Mouse (Mus musculus): ENCODE data around the gene Hspa14.

Hspa14 gene

GRCm38 (mm10) chr2:3512552-3513454 lies at the start of gene Hspa14, which contains the start of the genes Gm45902 and Cdnf:
Hspa14 (minus strand) TSS chr2:3512814.
Gm45902 (minus strand) TSS chr2:3512790.
Cdnf (plus strand) TSS chr2:3513030.
- DNase-seq (ENCODE audit: low spot score) = peak; percentile 97

- no peak for DNase-seq (ENCODE audit: low spot score)
Measured at GRCm38 (mm10) chr2:3546588-3546987, 34.0 kb upstream of the Hspa14 start.

DNA sequence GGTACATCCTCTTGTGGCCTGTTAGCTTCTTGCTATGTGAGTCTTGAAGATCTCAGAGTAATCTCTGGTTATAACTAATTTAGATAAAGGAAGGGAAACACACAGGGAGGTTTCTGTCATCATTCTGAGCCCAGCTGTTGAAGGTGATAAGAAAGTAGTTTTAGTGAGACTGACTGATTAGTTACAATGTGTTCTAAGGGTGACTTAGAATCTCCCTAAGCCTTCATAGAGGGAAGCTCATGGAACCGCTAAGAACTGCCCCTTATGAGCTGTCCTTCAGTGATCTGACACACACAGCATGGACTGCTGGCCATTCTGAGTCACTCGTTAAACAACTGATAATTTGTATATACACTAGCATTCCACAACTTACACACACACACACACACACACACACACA lies 33.4 kb upstream of the Hspa14 start:
- no peak for DNase-seq (ENCODE audit: low spot score)

DNA sequence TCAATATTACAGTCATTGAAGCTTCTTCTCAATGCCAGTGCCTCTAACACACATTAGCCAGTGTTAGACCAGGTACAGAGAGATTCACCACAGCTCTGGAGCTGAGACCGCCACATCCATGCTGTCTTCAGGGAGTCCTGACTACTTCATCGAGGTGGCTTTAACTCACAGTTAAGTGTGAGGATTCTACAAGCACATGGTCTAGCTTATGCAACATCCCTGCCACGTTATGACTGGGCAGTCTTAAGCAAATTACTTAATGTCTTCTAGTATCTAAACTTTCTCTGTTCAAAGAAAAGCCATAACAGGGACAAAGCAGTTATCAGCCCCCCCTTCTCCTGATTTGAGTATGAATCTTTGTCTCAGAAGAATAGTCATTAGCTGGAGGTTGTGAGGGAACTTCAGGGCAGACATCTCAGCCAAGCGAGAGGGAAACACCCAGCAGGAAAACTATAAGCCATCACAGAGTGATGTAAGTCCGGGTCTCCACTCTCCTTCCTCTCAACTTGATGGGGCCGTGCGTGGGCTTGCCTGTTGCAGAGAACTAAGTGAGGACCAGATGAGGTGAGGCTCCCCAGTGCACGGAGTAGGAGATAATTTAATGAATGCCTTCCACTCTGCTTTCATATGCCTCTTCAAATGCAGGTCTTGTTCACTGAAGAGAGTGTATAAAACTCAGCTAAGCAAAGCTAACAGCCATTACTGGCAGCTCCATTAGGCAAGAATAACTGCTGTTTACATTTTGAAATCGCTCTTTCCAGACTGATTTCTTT lies 28.9 kb upstream of the Hspa14 start:
- no peak for DNase-seq (ENCODE audit: low spot score)

GRCm38 (mm10) chr2:3526288-3526687 lies 13.7 kb upstream of the Hspa14 start:
- DNase-seq (ENCODE audit: low spot score) = no peak

DNA sequence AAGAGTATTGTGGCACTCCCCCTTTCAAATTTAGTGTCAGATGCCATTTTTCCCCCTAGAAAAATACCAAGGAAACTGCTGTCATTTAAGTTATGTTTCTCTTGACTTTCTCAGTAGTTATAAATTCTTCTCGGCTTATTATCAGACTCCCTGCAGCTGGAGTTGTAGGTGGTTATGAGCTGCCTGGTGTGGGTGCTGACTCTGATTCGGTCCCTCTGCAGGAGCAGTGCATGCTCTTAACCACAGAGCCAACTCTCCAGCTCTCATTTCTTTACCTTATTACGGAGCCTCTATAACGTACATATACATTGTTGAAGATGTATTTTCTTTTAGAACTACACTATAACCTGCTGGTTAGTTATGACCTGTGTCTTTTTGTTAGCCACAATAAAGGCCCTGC lies 9.9 kb upstream of the Hspa14 start:
- no peak for DNase-seq (ENCODE audit: low spot score)

- peak; percentile 53 for DNase-seq (ENCODE audit: low spot score)
Measured at GRCm38 (mm10) chr2:3512076-3512475, 538 bp downstream of the Hspa14 start.

GRCm38 (mm10) chr2:3500886-3501285 lies 11.7 kb downstream of the Hspa14 start:
- DNase-seq (ENCODE audit: low spot score) = no peak

DNA sequence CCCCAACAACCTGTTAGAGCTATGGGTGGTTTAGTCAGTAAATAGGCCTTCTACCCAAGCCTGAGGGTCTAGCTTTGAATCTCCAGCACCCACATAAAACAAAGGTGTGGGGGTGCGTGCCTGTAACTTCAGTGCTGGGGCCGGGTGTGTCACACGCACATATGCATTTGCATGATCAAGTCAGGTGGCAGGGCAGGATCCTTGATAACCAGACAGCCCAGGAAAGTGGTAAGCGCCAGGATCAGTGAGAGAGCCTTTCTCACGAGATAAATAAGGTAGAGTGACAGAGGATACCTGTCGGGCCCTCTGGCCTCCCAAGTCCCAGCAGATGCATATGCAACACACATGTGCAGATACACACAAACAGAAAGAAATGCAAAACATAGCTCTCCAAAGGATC lies 13.1 kb downstream of the Hspa14 start:
- no peak for DNase-seq (ENCODE audit: low spot score)

DNA sequence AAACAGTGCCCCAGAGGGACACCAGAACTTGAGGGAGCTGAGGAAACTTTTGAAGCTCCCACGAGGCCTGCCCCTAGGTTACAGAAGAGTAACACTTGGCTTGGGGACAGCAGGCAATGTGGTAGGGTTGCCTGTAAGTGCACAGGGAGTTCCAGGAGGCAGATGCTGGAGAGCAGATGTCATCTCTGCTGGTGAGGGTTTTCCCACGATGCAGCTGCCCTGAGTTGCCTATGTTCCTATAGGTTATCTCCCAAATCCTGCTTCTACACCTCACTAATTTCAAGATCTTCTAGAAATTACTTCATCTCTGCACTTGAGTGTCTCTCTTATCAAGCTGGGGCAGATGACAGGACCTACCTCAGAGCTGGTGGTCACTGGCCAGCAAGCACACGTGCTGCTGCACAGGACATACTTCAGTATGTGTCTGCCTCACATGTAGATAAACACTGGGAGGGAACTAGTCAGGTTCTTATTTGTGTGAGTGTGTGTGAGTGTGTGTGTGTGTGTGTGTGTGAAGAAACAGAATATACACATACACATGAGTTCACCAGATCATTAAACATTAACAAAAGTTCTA lies 18.7 kb downstream of the Hspa14 start:
- no peak for DNase-seq (ENCODE audit: low spot score)

DNA sequence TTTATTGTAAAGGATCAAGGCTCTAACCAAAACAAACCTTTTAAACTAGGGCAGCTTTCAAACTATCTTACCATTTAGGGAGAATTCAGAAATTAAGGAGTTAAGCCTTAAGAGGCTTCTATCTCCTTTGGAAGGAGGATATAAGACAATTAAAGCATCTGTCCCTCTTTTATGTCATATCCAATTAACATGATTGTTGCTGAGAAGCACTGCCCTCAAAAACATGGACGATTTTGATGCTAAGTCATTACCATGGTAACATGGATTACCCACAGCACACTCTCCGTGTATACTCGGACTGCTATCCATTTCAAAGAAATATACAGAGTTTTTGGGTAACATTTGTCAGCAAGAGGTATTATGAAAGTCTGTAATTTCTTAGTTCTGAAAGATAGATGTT lies 22.8 kb downstream of the Hspa14 start:
- no peak for DNase-seq (ENCODE audit: low spot score)

GRCm38 (mm10) chr2:3480239-3480638 lies 32.4 kb downstream of the Hspa14 start:
- DNase-seq (ENCODE audit: low spot score) = no peak

DNA sequence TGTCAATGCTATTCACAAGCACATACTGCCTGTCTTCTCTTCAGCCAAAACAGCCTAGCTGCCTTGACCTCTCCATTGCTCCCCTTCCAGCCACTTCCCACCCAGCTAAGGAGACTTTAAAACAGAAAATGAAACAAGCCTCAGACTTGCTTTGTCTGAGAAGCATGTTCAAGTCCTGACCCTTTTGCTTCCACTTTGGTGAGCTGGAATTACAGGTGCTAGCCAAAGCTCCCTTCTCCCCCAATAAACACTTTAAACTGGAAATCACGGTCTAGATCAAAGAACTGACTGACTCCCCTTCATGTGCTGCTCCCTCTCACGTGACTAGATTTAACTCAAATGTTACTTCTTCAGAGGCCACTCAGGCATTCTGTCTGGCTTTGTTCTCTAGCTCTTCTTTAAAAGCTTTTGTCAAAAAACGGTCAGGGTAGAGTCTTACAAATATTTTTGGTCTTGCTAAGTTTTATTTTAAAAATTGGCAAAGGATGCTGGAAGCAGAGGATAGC lies 36.8 kb downstream of the Hspa14 start:
- DNase-seq (ENCODE audit: low spot score) = no peak

DNA sequence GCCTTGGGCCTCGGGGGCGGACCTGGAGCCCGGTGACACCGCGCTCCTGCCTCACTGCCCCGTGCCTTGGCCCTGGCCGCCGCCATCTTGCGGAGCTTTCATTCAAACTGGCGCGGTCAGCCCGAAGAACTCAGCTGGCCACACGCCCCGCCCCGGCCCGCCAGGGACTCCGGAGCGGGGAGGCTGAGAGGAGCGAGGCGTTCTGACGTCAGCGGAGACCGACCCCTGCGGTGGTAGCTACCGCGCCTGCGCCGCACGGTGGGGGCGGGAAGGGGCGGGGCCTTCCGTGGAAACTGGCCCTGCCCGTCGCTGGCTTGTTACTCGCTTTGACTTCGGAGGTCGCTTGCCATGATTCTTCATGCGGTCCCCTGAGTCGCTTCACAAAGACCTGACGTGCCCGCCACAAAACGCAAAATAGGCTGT lies 37.7 kb downstream of the Hspa14 start, which contains the start of gene Suv39h2:
Gene Suv39h2 (minus strand): TSS at position 171 of the 423 bp plus-strand sequence.
- DNase-seq (ENCODE audit: low spot score) = peak; percentile 96

DNA sequence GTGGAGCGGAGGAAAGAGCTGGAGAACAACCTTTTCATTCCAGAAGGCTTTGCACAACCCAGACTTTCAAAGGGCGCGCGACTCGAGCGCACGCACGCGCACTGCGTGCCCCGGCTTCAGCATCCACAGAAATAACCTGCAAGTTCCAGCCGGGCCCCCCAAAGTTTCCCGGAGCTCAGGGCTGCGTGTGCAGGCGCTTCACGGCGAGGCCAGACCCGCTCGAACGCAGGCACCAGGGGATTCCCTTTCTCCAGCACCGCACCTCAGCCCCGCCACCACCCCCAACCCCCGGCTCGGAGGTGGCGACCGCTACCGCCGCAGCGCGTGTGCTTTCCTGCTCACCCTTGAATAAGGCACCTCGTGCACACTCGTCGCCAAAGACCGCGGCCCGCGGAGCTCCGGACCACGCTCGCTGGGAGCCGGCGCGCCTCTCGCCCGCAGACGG lies 38.2 kb downstream of the Hspa14 start:
- DNase-seq (ENCODE audit: low spot score) = peak; percentile 77

GRCm38 (mm10) chr2:3473891-3474290 lies 38.7 kb downstream of the Hspa14 start:
- no peak for DNase-seq (ENCODE audit: low spot score)

GRCm38 (mm10) chr2:3456590-3456989 lies 56.0 kb downstream of the Hspa14 start:
- no peak for DNase-seq (ENCODE audit: low spot score)

DNA sequence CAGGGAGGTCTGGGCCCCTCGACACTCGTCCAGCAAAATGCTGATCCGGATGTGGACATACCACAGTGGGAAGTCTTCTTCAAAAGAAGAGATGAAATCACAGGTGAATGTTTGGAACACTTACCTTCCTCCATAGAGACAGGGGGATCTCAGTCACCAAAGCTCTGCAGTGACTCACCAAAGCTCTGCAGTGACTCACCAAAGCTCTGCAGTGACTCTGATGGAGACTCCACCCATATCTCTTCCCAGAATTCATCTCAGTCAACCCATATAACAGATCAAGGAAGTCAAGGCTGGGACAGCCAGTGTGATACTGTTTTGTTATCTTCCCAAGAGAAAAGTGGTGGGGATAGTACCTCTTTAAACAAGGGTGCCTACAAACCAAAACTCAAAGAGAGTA lies 59.5 kb downstream of the Hspa14 start:
- no peak for DNase-seq (ENCODE audit: low spot score)

- DNase-seq (ENCODE audit: low spot score) = no peak
Measured at GRCm38 (mm10) chr2:3449431-3449830, 63.2 kb downstream of the Hspa14 start.

- no peak for DNase-seq (ENCODE audit: low spot score)
Measured at GRCm38 (mm10) chr2:3445984-3446383, 66.6 kb downstream of the Hspa14 start.

DNA sequence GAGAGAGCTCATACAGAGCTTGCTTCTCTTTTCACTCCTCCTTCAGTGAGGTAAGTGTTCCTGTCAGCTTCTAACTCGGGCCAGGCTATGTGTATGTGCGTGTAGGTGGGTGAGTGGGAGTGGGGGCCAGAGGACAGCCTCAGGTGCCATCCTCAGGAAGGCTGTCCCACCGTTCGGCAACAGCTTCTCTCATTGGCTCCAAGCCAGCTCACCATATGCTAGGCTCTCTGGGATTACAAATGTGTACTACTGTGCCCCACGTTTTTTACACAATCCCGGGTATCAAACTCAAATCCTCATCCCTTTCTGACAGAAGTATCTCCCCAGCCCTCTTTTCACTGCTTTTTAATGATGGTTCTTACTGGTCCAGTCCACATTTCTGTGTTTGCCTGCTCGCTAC lies 68.4 kb downstream of the Hspa14 start:
- no peak for DNase-seq (ENCODE audit: low spot score)
